Mouse (Mus musculus): ENCODE results near the gene Ptpn21.
A peak's percentile ranks its signal among the peaks of the same experiment; 100 is the strongest.

Ptpn21 gene

DNA sequence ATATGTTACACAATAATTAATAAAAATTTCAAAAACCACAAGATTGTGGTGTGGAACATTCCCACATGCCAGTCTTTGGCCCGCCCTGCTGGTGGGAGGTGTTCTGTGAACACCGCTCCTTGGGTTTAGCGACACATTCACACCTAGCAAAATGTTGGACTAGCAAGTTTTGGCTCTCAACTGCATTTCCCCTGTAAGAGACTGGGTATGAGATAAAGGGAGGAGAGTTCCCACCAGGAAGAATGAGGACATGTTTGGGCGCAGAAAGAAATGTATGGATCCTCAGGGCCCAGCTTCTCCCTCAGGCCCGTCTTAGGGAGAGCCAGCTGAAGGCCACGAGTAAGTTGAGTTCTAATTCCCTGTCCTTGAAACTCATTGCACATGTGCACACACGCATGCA is 74.6 kb downstream of the Ptpn21 start:
- no peak for DNase-seq (ENCODE audit: low spot score in 2 of 2)

- no peak for DNase-seq (ENCODE audit: low spot score in 2 of 2)
These were observed 80.3 kb downstream of the Ptpn21 start for GRCm38 (mm10) chr12:98656873-98657272.

DNA sequence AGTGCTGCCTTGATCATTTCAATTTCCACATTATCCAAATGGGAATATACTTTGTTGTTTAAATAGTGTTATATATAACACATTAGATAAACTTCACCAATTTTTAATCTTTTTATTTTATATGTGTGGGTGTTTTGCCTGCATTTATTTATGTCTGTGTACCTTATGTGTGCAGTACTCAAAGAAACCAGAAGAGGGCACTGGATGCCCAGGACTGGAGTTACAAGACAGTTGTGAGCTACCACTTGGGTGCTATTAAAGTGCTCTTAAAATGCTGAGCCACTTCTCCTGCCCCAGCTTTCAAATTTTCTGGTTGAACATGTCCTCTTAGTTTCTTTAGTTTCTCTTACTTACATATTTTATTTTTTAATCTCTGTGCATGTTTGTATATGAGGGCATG is 92.4 kb downstream of the Ptpn21 start:
- DNase-seq (ENCODE audit: low spot score in 2 of 2): no peak

GRCm38 (mm10) chr12:98628260-98628970 is 108.8 kb downstream of the Ptpn21 start:
- peak in 1 of 2 experiments; percentile 27 for DNase-seq (ENCODE audit: low spot score in 2 of 2)

DNA sequence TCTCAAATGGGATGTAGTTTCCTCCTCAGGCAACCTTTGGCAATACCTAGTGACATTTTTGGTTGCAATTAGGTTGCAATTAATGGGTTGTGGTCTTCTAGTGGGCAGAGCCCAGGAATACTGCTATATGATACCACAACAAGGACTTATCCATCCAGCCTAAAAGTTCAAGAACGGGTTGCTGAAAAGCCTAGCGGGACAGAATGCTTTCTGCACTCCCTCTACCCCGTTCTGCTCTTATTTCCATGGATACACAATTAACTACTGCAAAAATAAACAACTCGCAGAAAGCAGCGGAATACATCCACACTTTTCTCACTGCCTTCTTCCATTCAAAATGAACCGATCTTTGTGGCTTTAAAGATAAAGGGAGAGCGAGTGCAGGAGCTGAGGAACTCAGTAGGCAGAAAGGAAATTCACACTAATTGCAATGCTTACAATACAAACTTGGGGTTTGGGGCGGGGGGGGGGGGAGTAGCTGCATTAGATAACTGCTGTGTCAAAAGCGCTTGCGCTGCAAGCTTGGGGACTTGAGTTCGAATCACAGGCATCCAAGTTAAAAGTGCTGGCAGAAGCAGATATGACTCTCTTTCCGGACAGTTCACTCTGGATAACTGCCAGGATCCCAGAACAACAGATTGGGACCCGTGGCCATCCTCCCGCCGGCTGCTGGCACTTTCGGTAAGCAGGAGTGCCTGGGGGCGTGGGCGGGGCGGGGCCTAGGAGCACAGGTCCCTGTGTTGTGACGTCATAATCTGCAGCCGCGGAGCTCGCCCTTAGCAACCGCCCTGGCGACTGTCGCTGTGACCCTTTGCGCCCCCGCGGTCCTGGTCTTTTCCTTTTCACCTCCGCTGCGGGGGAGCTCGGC is 109.6 kb downstream of the Ptpn21 start, which contains the start of gene Spata7:
TSS of gene Spata7 (plus strand) at position 766 of the 868 bp plus-strand sequence.
- DNase-seq (ENCODE audit: low spot score in 2 of 2): peak; percentile 84 to 91

Data from right cerebral cortex, adult 2 months (tissue).